Mouse (Mus musculus) regulatory T cell (primary cell): ENCODE measurements around the gene Unc93b1.
"Not testable (repeated sequence)": the region's sequence is repeated elsewhere in the genome, so short reads cannot be mapped to it uniquely, and the experiment has no call there.

Source experiments
- in situ Hi-C: fragments of 300-600 bp; cut with MboI, MseI; formaldehyde crosslinking; loops from one replicate; pipeline ENCODE4 v1.15.1; 2025; ENCODE audit warnings: high pct_unique_total_duplicates

The Unc93b1 gene

DNA sequence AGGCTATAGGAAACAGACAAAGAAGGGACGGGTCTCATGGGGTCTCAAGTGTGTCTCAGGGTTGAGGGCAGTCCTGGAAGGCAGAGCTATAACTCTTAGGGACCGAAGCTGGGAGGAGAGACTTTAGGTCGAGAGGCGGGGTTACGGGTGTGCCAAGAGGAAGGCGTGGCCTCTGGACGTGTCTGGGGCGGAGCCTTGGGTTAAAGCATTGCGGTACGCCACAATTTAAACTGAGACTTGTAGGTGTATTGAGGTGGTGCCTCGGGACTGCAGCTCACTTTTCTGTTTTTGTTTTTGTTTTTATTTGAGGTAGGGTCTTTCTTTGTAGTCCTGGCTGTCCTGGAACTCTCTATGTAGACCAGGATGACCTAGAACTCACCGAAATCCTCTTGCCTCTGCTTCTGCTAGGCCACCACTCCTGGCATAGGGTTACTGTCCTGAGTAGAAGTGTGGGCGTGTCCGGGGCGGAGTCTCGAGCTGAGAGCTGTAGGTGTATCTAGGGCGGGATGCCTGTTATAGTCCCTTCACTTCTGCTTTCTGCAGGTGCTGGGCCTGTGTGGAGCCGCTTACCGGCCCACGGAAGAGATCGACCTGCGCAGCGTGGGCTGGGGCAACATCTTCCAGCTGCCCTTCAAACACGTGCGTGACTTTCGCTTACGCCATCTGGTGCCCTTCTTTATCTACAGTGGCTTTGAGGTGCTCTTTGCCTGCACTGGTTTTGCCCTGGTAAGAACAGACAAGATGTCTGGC lies 8.2 kb downstream of the Unc93b1 start:
- in situ Hi-C loops = no loop called here

DNA sequence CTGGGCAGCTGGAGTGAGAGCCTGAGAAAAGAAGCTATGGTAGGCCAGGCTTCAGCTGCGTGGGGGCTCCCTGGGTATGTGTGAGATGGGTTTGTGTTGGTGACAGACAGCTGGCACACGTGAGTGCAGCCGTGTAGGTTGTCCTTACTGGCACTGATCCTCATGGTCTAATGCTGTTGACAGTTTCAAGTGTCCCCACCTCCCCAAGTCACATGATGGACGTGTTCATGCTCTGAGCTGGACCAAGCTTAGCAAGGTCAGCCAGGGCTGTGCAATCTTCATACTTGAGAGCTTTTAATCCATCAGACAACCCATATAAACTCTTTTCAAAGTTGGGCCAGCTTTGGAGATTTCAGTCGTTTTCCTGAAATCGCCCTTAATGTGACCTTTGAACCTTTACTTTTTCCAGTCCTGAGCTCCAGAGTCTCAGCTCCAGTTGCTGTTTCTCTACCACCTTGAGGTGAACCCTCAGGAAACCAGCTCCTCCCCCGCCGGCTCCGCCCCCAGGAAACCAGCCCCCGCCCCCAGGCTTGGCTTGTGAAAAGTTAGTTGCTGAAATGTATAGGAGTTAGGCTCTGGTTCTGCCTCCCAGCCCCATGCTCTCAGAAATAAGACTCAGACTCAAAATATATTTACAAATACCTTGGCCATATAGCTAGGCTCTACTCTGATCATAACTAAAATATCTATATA lies 11.0 kb downstream of the Unc93b1 start:
- in situ Hi-C loops = no loop called here

DNA sequence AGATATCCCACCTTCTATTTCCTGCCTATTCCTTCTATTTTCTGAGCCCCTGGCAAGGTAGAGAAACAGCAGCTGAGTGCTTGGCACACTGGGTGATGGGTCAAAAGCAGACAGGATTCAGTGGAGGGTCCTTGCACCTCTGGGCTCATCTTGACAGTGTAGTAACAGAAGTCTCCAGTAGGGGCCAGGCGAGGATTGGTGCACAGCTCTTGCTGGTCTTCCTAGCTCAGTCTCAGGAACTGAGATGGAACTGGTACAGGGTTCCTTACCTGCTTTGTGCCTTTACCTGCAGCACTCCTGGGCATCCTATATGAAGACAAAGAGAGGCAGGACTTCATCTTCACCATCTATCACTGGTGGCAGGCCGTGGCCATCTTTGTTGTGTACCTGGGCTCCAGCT lies 11.7 kb downstream of the Unc93b1 start:
- in situ Hi-C loops = no loop called here

DNA sequence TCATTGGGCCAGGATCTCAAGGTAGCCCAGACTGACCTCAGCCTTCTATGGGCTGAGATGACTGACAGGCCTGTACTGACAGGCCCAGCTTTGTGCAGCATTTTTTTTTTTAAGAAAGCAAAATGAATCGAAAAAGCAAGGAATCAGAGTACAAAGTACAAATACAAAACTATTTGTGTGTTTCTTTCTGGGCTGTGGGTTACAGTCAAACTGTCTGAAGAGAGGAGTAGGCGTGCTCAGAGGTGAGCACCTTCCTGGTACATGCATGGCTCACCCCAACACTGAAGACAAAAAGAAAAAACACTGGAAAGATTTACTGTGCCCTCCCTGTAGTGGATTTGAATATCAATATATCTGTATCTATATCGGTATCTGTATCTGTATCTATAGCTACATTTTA lies 12.8 kb downstream of the Unc93b1 start:
- in situ Hi-C loops = no loop called here

DNA sequence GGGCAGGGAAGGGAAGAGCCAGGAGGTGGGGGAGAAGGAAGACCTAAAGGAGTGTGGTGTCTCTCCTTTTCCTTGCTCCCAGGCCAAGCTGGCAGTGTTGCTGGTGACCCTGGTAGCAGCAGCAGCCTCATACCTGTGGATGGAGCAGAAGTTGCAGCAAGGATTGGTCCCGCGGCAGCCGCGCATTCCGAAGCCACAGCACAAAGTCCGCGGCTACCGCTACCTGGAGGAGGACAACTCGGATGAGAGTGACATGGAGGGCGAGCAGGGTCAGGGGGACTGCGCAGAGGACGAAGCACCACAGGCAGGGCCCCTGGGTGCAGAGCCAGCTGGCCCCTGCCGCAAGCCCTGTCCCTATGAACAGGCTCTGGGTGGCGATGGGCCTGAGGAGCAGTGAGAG lies 13.6 kb downstream of the Unc93b1 start:
- in situ Hi-C loops = no loop called here

DNA sequence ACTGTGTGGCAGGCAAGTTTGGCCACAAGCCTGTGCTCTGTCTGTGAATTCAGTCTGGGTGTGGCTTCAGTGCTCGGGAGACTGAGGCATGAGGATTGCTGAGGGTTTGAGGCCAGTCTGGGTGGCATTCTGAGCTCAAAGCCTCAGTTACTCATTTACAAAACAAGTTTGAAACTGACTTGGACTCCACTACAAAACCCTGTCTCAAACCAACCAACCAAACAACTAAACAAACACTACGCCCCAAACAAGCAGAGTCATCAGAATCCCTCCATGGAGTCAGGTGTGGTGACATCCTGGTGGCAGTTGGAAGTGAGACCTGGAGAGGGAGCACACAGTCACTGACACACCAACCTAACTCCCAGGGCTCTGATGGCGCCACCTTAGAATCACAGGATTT lies 15.3 kb downstream of the Unc93b1 start:
- in situ Hi-C loops = no loop called here

DNA sequence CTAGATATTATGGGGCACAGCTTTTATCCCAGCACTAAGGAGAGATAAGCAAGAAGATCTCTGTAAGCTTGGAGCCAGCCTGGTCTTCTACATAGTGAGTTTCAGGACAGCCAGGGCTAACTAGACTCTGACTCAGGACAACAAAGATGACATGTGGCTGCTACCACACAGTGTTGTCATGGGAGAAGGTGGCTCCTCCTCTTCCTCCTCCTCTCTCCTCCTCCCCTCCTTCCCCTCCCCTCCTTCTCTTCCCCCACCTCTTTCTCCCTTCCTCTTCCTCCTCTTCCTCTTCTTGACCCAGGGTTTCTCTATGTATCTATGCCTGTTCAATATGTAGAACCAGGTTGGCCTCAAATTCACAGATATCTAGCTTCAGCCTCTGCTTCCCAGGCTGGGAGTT lies 16.5 kb downstream of the Unc93b1 start:
- in situ Hi-C loops = no loop called here

DNA sequence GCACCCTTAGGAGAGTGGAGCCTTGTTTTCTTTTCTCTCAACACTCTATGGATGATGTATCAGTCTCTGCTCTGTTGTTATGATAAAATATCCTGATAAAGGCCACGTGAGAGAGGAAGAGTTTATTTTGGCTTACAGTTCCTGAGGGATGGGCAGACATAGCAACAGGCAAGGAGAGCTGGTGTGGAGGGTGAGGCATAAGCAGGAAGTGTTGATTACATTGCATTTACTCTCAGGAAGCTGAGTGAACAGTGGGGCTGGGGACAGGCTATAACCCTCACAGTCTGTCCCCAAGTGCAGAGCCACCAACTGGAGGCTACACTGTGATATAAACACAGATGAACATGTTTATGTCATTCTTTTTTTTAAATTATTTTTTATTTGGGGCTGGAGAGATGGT lies 17.1 kb downstream of the Unc93b1 start:
- in situ Hi-C loops = no loop called here

DNA sequence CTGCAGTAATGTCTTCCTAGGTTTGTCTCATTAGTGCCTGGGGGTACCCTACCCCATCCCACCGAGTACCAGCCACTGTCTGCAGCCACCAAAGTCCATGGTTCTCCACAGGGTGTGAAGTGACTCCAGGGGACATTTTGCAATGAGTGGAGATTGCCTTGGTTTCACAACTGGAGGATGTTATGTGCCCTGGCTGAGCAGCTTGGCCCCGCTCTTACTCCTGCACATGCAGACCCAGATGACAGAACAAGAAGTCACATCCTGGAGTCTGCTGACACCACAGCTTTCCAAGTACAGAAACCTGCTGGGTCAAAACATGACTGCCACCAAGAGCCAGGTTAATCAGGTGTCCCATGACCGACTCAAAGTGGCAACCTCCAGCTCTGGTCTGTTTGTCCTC lies 20.0 kb downstream of the Unc93b1 start:
- in situ Hi-C loops = no loop called here

DNA sequence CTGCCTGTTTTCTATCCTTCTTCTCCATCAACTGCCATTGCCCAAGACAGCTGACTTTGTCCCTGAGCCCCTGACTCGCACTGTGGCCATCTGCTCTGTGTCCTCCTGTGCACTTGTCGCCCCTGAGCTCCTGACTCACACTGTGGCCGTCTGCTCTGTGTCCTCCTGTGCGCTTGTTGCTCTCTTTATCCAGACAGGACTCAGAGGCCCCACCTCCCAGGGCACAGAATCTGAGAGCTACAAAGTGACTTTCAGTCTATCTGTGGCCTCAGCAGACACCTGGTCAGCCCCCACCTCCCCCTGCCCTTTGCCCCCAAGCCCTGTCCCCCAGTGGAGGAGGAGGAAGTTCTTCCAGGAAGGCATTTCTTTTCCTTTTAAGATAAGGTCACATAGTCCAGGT lies 20.8 kb downstream of the Unc93b1 start:
- in situ Hi-C loops = no loop called here

DNA sequence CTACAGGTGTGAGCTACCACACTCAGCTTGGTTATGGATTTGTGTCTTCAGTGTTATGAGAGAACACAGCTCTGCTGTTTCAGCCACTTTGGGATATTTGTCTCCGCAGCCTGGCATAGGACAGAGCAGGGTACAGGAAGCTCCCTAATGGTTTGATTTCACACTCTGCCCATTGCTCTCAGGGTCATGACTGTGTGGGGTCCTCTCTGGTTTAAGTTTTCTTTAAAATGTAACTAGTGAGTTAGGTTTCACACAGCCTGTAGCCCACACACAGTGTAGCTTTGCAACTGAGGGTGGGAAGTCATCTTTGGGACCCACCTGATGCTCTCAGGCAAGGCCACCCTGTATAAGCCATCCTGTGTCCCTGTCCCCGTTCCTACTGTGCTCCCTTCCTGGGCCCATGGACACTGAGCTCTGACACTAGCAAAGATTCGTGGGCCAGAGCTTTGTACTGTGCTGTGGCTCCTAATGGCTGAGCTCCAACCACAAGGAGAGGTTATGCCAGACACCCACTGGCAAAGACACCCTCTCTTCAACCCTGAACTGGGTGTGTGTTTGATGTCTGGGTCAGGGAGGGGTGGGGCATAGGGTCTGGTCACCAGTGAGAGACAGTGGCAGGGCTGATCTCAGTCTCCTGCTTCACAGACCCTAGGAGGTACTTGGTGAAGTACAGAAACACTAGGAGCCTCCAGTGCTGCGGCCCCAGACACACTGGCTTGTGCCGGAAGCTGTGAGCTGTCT lies 22.5 kb downstream of the Unc93b1 start:
- in situ Hi-C loops = not testable (repeated sequence)

DNA sequence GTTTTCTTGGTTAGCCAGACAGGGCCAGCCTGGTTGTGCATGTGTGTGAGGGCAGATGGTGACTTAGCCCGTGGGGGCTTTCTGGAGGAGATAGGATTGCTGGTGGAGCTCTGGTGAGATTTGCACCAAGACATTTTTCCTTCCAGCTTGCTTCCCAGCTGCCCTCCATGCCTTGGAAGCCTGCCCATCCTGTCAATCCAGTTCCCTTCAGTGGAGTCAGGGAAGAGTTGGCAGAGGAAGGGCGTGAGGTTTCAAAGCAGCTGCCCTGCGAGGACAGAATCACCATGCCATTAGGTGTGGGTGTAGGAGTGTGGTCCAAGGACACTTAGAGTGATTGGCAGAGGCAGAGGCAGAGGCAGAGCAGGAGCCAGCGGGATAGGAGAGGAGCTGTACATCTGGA lies 23.5 kb downstream of the Unc93b1 start, which contains the start of gene Aldh3b3:
TSS of gene Aldh3b3 (plus strand) at position 176 of the 400 bp plus-strand sequence.
- in situ Hi-C loops = no loop called here

DNA sequence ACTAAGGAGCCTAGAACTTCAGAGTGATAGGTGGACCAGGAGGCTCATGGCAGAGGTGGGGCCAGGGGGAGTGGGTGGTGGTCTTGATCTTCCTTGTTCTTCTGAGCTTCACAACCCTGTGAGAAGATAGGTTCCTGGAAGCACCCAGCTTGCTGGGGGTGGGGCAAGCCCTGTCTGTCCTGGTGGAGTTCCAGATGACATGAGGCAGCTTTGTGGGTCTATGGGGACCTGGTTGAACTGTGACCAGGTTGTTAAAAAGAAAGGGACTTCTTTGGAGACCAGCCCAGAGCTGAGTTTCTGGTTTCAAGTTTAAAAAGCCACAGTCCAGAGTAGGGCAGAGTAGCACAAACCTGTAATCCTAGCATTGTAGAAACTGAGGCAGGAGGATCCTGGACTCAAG lies 24.0 kb downstream of the Unc93b1 start:
- in situ Hi-C loops = no loop called here

DNA sequence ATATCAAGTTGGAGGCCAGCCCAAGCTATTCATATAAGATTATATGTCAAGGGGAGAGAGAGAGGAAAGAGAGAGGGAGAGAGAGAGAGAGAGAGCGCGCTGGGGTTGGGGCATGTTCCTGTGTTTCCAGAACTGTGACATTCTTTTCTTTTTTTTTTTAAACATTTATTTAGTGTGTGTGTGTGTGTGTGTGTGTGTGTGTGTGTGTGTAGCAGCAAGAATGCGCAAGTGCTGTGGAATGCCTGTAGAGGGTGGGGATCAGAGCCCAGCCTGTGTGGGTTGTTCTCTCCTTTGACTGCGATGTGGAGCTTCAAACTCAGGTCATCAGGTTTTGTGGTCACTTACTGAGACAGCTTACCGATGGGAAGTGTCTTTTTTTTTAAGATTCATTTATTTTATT lies 25.2 kb downstream of the Unc93b1 start:
- in situ Hi-C loops = no loop called here

DNA sequence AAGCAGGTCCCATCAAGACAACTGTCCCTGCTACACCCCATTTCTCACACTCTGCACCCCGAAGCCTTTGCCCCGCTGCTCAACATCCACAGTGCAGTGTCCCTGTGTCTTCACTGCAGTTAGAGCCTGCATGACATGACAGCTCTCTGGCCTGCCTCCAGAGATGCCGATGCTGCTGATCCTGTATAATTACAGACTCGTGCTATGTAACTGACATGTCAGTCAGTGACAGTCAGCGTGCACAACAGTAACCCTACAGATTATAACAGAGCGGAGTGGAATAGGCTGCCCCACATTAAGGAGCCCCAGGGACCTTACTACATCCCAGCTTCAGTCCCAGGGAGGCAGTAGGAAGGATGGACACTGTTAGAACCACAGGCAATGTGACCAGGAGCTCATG lies 26.8 kb downstream of the Unc93b1 start:
- in situ Hi-C loops = not testable (repeated sequence)

DNA sequence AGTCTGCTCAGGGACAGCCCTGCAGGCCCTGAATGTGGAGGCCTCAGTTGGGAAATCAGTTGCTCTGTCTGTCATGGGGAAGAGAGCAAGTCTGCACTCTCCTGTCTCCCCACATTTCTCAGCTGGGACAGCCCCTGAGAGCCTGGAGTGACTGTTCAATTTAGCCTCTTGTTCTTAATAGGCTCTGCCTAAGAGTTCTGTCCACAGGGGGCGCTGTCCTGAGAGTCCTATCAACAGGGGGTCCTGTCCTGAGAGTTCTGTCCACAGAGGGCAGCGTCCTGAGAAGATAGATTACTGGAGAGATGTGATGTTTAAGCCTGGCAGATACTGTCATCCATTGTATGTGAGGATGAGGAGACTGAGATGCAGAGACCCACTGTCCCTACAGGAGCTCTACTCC lies 27.5 kb downstream of the Unc93b1 start:
- in situ Hi-C loops = no loop called here

DNA sequence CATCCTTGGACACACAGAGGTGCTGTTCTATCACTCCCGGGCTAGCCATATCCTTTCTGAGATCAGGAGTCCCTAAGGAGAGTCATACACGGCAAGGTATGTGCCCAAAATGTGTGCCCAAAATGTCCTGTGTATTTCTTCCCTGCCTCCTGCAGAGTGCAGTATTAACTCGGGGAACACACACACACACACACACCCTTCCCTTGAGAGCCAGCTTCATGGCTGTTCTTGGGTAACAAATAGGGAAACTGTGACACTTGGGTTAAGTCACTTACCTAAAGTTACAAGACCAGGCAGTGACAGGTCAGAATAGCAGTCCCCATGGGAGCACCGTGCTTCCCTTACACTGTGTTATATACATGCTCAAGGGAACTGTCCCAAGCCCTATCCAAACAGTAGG lies 29.0 kb downstream of the Unc93b1 start:
- in situ Hi-C loops = no loop called here

DNA sequence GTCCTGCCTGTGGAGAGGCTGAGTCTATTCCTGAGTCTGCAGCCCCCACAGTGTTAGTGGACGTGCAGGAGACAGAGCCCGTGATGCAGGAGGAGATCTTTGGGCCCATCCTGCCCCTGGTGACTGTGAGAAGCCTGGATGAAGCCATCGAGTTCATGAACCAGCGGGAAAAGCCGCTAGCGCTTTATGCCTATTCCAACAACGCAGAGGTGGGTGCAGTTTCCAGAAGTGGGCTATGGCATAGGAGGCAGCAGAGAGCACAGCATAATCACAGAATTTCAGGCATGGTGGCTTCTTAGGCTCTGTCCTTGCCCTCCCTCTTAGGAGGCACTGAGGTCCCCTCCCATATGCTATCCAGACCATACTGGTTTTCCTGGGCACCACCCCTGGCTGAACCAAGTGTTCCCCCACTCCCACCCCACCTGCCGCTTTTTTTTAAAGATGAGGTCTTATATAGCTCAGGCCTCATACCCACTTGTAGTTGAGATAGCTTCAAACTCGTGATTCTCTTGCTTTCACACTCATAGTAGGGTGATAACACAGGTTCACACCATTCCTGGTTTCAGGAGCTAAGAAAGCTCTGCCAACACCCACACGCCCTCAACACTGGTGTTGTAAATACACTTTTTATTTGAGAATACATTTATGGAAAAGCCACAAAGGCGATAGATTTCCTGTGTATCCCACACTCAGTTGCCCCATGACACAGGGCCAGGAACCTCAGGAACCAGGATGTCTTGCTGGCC lies 31.5 kb downstream of the Unc93b1 start:
- in situ Hi-C loops = no loop called here

DNA sequence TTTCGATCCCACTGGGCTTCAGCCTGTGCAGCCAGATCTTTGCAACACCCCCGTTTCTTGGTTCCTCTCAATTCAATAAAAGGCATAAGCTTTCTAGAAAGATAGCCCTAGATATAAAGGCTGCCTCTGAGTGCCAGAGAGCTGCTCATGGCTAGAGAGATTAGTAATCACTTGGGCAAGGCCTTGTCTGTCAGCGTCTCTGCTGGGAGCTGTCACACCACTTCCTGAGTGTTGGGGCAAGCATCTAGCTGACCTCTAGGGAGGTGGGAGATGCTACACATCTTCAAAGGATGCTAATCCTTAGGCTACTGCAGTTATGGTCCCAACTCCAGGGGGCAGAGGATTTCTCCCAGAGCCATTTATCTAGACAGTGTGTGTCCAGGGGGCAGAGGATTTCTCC lies 32.3 kb downstream of the Unc93b1 start:
- in situ Hi-C loops = no loop called here

DNA sequence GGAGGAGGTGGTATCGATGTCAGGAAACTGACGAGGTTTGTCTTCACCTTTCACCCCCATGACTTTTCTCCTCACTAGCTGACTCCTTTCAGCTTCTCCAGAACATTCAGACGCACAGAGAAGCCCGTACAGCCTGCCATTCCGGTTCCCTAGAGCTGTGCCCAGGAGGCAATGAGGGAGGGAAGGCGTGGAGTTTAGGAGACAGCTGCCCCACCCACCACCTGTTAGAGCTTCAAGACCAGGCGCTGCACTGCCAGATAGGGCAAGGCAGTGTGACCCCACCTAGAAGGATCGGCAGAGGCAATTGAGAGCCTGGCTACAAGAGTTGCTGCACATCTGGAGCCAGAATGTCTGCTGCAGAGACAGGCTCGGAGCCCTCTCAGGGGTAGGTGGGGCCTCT lies 37.2 kb downstream of the Unc93b1 start, which contains the start of gene Aldh3b2:
TSS of gene Aldh3b2 (plus strand) at position 100 of the 400 bp plus-strand sequence.
- in situ Hi-C loops = no loop called here

DNA sequence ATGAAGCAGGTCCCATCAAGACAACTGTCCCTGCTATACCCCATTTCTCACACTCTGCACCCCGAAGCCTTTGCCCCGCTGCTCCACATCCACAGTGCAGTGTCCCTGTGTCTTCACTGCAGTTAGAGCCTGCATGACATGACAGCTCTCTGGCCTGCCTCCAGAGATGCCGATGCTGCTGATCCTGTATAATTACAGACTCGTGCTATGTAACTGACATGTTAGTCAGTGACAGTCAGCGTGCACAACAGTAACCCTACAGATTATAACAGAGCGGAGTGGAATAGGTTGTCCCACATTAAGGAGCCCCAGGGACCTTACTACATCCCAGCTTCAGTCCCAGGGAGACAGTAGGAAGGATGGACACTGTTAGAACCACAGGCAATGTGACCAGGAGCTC lies 39.6 kb downstream of the Unc93b1 start:
- in situ Hi-C loops = not testable (repeated sequence)

DNA sequence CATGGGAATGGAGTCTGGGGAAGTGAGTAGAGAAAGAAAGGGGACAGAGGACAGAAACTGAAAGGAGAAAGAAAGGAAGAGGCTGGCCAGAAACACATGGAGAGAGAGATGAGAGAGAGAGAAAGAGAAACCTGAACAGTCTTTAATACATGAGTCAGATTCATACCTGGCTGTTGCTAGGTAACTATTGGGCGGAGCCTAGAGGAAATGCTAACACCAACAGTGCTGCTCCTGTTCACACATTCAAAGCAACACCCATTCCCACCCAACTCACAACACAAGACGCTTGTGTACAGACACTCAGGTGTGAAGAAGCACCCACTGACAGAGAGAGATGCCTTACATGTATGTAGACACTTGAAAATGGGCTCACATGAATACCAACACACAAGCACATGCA lies 40.9 kb downstream of the Unc93b1 start:
- in situ Hi-C loops = no loop called here
